In genomic region chr6:125585579-125585978, GRCm38 (mm10) we compare ENCODE assay signal across 14 mouse cellular contexts. TPM values are rescaled to one million over a fixed set of nuclear protein-coding genes. Genes with fewer than 3 reads are reported as not detected.
DNase-seq lines count a peak whose midpoint lies in the region; ATAC-seq lines count a peak whose summit lies in the region.
"Had no signal": no experiment of that assay in that cellular context is flagged by ENCODE, and none has a peak within 500 bp of the region (broad histone marks: within the 10 kb centered on the region; RNA-seq: fewer than 3 reads in every experiment).

No protein-coding gene starts in this region.

- ATAC-seq in intestine, embryonic 16.5 days, result no peak
- ATAC-seq in intestine, embryonic 15.5 days, result no peak
- no peak for ATAC-seq in midbrain, embryonic 13.5 days

- 51% methylated on average over 3 of the region's 3 CpGs for WGBS in intestine, embryonic 16.5 days
- WGBS in intestine, embryonic 15.5 days, result 43% methylated on average over 3 of the region's 3 CpGs
- WGBS in midbrain, embryonic 13.5 days, result 38% methylated on average over 3 of the region's 3 CpGs

- H3K4me2 ChIP-seq in intestine, embryonic 16.5 days (ENCODE audit: low read depth, low read length), result no peak overlapping the region
- no peak overlapping the region for H3K4me2 ChIP-seq in intestine, embryonic 15.5 days (replicated peaks)
- H3K4me2 ChIP-seq in midbrain, embryonic 13.5 days (replicated peaks), result no peak overlapping the region
- H3K4me2 ChIP-seq: neural tube, embryonic 13.5 days had no signal

- no peak overlapping the region for H3K4me3 ChIP-seq in intestine, embryonic 16.5 days (ENCODE audit: low read length)
- no peak overlapping the region for H3K4me3 ChIP-seq in intestine, embryonic 15.5 days (replicated peaks)
- no peak overlapping the region for H3K4me3 ChIP-seq in midbrain, embryonic 13.5 days (replicated peaks)
- H3K4me3 ChIP-seq: gastrocnemius, adult 2 months; layer of hippocampus, adult 2 months; neural tube, embryonic 13.5 days had no signal

- peak overlapping the region; percentile 36; the same call in 1 of the 2 replicates for H3K27ac ChIP-seq in intestine, embryonic 16.5 days (ENCODE audit: low read length)
- H3K27ac ChIP-seq in intestine, embryonic 15.5 days, result no peak overlapping the region
- H3K27ac ChIP-seq in midbrain, embryonic 13.5 days, result 0 out of 2 replicates have a peak overlapping the region, but pooled peaks have one; percentile 19
- H3K27ac ChIP-seq: gastrocnemius, adult 2 months; layer of hippocampus, adult 2 months; macrophage; neural tube, embryonic 13.5 days had no signal

- H3K4me1 ChIP-seq in intestine, embryonic 16.5 days (ENCODE audit: control insufficient read depth, insufficient read depth, low read length), result peaks cover 8% of the 10 kb centered on the region; the same call in 1 of the 2 replicates
- peaks cover 7% of the 10 kb centered on the region for H3K4me1 ChIP-seq in intestine, embryonic 15.5 days (replicated peaks)
- peaks cover 15% of the 10 kb centered on the region for H3K4me1 ChIP-seq in midbrain, embryonic 13.5 days (replicated peaks)

- no peaks in the 10 kb centered on the region for H3K36me3 ChIP-seq in intestine, embryonic 16.5 days (ENCODE audit: control insufficient read depth, insufficient read depth, low read length)
- H3K36me3 ChIP-seq in intestine, embryonic 15.5 days, result no peaks in the 10 kb centered on the region
- H3K36me3 ChIP-seq in midbrain, embryonic 13.5 days, result no peaks in the 10 kb centered on the region
- H3K36me3 ChIP-seq: neural tube, embryonic 13.5 days had no signal

- no peak overlapping the region for H3K9ac ChIP-seq in intestine, embryonic 16.5 days (ENCODE audit: low read depth, low read length)
- no peak overlapping the region for H3K9ac ChIP-seq in intestine, embryonic 15.5 days
- H3K9ac ChIP-seq in midbrain, embryonic 13.5 days (replicated peaks), result no peak overlapping the region
- H3K9ac ChIP-seq: neural tube, embryonic 13.5 days had no signal

- peak; percentile 43 for DNase-seq in adrenal gland, adult 2 months
- DNase-seq in adrenal gland, adult 8-10 months, result no peak
- DNase-seq in kidney, adult 18-20 months, result peak; percentile 37
- no peak for DNase-seq in right cerebral cortex, postnatal 36 days (ENCODE audit: low spot score in 2 of 2)
- DNase-seq in frontal cortex, postnatal 25 days (ENCODE audit: low spot score in 2 of 2), result no peak
- DNase-seq: gastrocnemius, adult 2 months; liver; thymus, postnatal 4 days had no signal

- no peaks in the 10 kb centered on the region for H3K27me3 ChIP-seq in intestine, embryonic 16.5 days (replicated peaks; ENCODE audit: control insufficient read depth, insufficient read depth, low read length)
- no peaks in the 10 kb centered on the region for H3K27me3 ChIP-seq in intestine, embryonic 15.5 days (replicated peaks)
- no peaks in the 10 kb centered on the region for H3K27me3 ChIP-seq in midbrain, embryonic 13.5 days
- H3K27me3 ChIP-seq: neural tube, embryonic 13.5 days had no signal

- H3K9me3 ChIP-seq in intestine, embryonic 16.5 days (ENCODE audit: control insufficient read depth, low read length), result no peaks in the 10 kb centered on the region
- H3K9me3 ChIP-seq in intestine, embryonic 15.5 days, result no peaks in the 10 kb centered on the region
- H3K9me3 ChIP-seq in midbrain, embryonic 13.5 days, result no peaks in the 10 kb centered on the region
- H3K9me3 ChIP-seq: neural tube, embryonic 13.5 days had no signal

RNA-seq across cellular contexts. Expression of gene Vwf, which starts 39.0 kb away (rescaled TPM):
- total RNA-seq in adrenal gland, adult 2 months (2021), result 1 to 10 TPM; 4.5 to 8.5 TPM
- 12.2 and 18.9 TPM in 2 replicates for polyA plus RNA-seq in adrenal gland, adult 2 months (2012; rRNA removed)
- 10 to 100 TPM in 1 of 4 experiments, 1 to 10 TPM in 3; 6.5 to 13.4 (median 7.4) TPM for total RNA-seq in adrenal gland, adult 8-10 months (2022)
- polyA plus RNA-seq in intestine, embryonic 16.5 days (2015; fragmentation: Nextera tagmentation; extraction: Ambion mirVana), result 7.0 and 8.6 TPM in 2 replicates
- 12.0 and 12.7 TPM in 2 replicates for polyA plus RNA-seq in intestine, embryonic 15.5 days (2015; fragmentation: Nextera tagmentation; extraction: Ambion mirVana)
- 6.2 and 8.4 TPM in 2 replicates for polyA plus RNA-seq in midbrain, embryonic 13.5 days (2015; fragmentation: Nextera tagmentation; extraction: Ambion mirVana)

Comparison
In these comparisons a context has a peak if more than half of its experiments do, and no peak if none do; other contexts are left out.
1. DNase-seq: peak in adrenal gland, adult 2 months (single experiment) and kidney, adult 18-20 months (single experiment); none in adrenal gland, adult 8-10 months (single experiment), right cerebral cortex, postnatal 36 days (0 of 2) and frontal cortex, postnatal 25 days (0 of 2).